Mouse (Mus musculus): ENCODE data around the gene Prdm2. TPM values are rescaled to one million over a fixed set of nuclear protein-coding genes. Genes with fewer than 3 reads are reported as not detected.

The Prdm2 gene
- 9.2 TPM for polyA plus RNA-seq (2012; fragmentation: generic; extraction: Trizol)
- long read RNA-seq, experiment 1, partial matches to known transcripts: 1 of 3 reads
- long read RNA-seq, experiment 1, other reads (novel, unspliced or antisense): 2 of 3 reads
- long read RNA-seq, experiment 2, partial matches to known transcripts: 5 of 16 reads
- long read RNA-seq, experiment 2, other reads (novel, unspliced or antisense): 11 of 16 reads

- Histone ChIP-seq H3K79me2 (ENCODE audit: control insufficient read depth, insufficient read depth) (peaks cover 44% of the 10 kb centered on the region), H3K36me3 (ENCODE audit: control insufficient read depth, insufficient read depth) (no peaks in the 10 kb centered on the region), H3K79me3 (ENCODE audit: low read depth) (peaks cover 9% of the 10 kb centered on the region), H3K27me3 (ENCODE audit: control insufficient read depth, insufficient read depth, insufficient read length) (no peaks in the 10 kb centered on the region), H3ac (ENCODE audit: control insufficient read depth, insufficient read length, low read depth) (peak within 1 kb of the TSS; percentile 66), H3K4me3 (ENCODE audit: insufficient read depth, poor library complexity, severe bottlenecking) (peak within 1 kb of the TSS; percentile 54)
- peak; percentile 22 for TF ChIP-seq MAX (IDR thresholded peaks at IDR 0.05)
- TF ChIP-seq MYOG (IDR thresholded peaks at IDR 0.05; ENCODE audit: control insufficient read depth, extremely low read depth, insufficient read length): no peak
- no peak for TF ChIP-seq CEBPB (IDR thresholded peaks at IDR 0.05; ENCODE audit: low read depth)
- TF ChIP-seq FOSL1 (IDR thresholded peaks at IDR 0.05; ENCODE audit: insufficient read depth, low read length, poor library complexity, severe bottlenecking): no peak
Observed at GRCm38 (mm10) chr4:143212341-143213174, at the start of gene Prdm2. Prdm2 (minus strand) TSS chr4:143212995.

- H3K79me3 ChIP-seq (ENCODE audit: low read depth): no peaks in the 10 kb centered on the region
- H3ac ChIP-seq (ENCODE audit: control insufficient read depth, insufficient read length, low read depth): no peak overlapping the region
- H3K79me2 ChIP-seq (ENCODE audit: control insufficient read depth, insufficient read depth): no peaks in the 10 kb centered on the region
- H3K36me3 ChIP-seq (ENCODE audit: control insufficient read depth, insufficient read depth): no peaks in the 10 kb centered on the region
- TF ChIP-seq CEBPB (IDR thresholded peaks at IDR 0.05; ENCODE audit: low read depth) (no peak), MAX (IDR thresholded peaks at IDR 0.05) (no peak), USF1 (IDR thresholded peaks at IDR 0.05; ENCODE audit: low read depth) (no peak), FOSL1 (IDR thresholded peaks at IDR 0.05; ENCODE audit: insufficient read depth, low read length, poor library complexity, severe bottlenecking) (no peak), CTCF (IDR thresholded peaks at IDR 0.05; ENCODE audit: control insufficient read depth, insufficient read depth, insufficient read length) (no peak), MYOD1 (IDR thresholded peaks at IDR 0.05; ENCODE audit: control insufficient read depth, insufficient read length, low read depth) (no peak), MYOG (IDR thresholded peaks at IDR 0.05; ENCODE audit: control insufficient read depth, extremely low read depth, insufficient read length) (no peak)
- no peak overlapping the region for H3K4me3 ChIP-seq (ENCODE audit: insufficient read depth, poor library complexity, severe bottlenecking)
- H3K27me3 ChIP-seq (ENCODE audit: control insufficient read depth, insufficient read depth, insufficient read length): no peaks in the 10 kb centered on the region
Observed at GRCm38 (mm10) chr4:143259718-143260349, 47.0 kb upstream of the Prdm2 start.

- H3K4me3 ChIP-seq (ENCODE audit: insufficient read depth, poor library complexity, severe bottlenecking): no peak overlapping the region
- H3K27me3 ChIP-seq (ENCODE audit: control insufficient read depth, insufficient read depth, insufficient read length): no peaks in the 10 kb centered on the region
- no peaks in the 10 kb centered on the region for H3K79me3 ChIP-seq (ENCODE audit: low read depth)
- no peak overlapping the region for H3ac ChIP-seq (ENCODE audit: control insufficient read depth, insufficient read length, low read depth)
- H3K36me3 ChIP-seq (ENCODE audit: control insufficient read depth, insufficient read depth): no peaks in the 10 kb centered on the region
- TF ChIP-seq CTCF (IDR thresholded peaks at IDR 0.05; ENCODE audit: control insufficient read depth, insufficient read depth, insufficient read length) (peak; percentile 46), MYOG (IDR thresholded peaks at IDR 0.05; ENCODE audit: control insufficient read depth, extremely low read depth, insufficient read length) (no peak)
- H3K79me2 ChIP-seq (ENCODE audit: control insufficient read depth, insufficient read depth): no peaks in the 10 kb centered on the region
Observed at GRCm38 (mm10) chr4:143258517-143258916, 45.7 kb upstream of the Prdm2 start.

- no peaks in the 10 kb centered on the region for H3K79me2 ChIP-seq (ENCODE audit: control insufficient read depth, insufficient read depth)
- no peaks in the 10 kb centered on the region for H3K36me3 ChIP-seq (ENCODE audit: control insufficient read depth, insufficient read depth)
- no peaks in the 10 kb centered on the region for H3K79me3 ChIP-seq (ENCODE audit: low read depth)
- no peak overlapping the region for H3K4me3 ChIP-seq (ENCODE audit: insufficient read depth, poor library complexity, severe bottlenecking)
- TF ChIP-seq CEBPB (IDR thresholded peaks at IDR 0.05; ENCODE audit: low read depth) (no peak), FOSL1 (IDR thresholded peaks at IDR 0.05; ENCODE audit: insufficient read depth, low read length, poor library complexity, severe bottlenecking) (no peak), MYOG (IDR thresholded peaks at IDR 0.05; ENCODE audit: control insufficient read depth, extremely low read depth, insufficient read length) (no peak), MAX (IDR thresholded peaks at IDR 0.05) (no peak), CTCF (IDR thresholded peaks at IDR 0.05; ENCODE audit: control insufficient read depth, insufficient read depth, insufficient read length) (no peak), MYOD1 (IDR thresholded peaks at IDR 0.05; ENCODE audit: control insufficient read depth, insufficient read length, low read depth) (no peak)
- H3ac ChIP-seq (ENCODE audit: control insufficient read depth, insufficient read length, low read depth): no peak overlapping the region
- H3K27me3 ChIP-seq (ENCODE audit: control insufficient read depth, insufficient read depth, insufficient read length): no peaks in the 10 kb centered on the region
Observed at GRCm38 (mm10) chr4:143257971-143258370, 45.2 kb upstream of the Prdm2 start.

GRCm38 (mm10) chr4:143255541-143255940, 42.7 kb upstream of the Prdm2 start:
- H3K79me2 ChIP-seq (ENCODE audit: control insufficient read depth, insufficient read depth): no peaks in the 10 kb centered on the region
- H3K36me3 ChIP-seq (ENCODE audit: control insufficient read depth, insufficient read depth): no peaks in the 10 kb centered on the region
- no peak for TF ChIP-seq CTCF (IDR thresholded peaks at IDR 0.05; ENCODE audit: control insufficient read depth, insufficient read depth, insufficient read length)
- no peak for TF ChIP-seq CEBPB (IDR thresholded peaks at IDR 0.05; ENCODE audit: low read depth)
- TF ChIP-seq MAX (IDR thresholded peaks at IDR 0.05): no peak
- no peak for TF ChIP-seq MYOD1 (IDR thresholded peaks at IDR 0.05; ENCODE audit: control insufficient read depth, insufficient read length, low read depth)
- no peak for TF ChIP-seq MYOG (IDR thresholded peaks at IDR 0.05; ENCODE audit: control insufficient read depth, extremely low read depth, insufficient read length)
- no peak for TF ChIP-seq FOSL1 (IDR thresholded peaks at IDR 0.05; ENCODE audit: insufficient read depth, low read length, poor library complexity, severe bottlenecking)
- TF ChIP-seq USF1 (IDR thresholded peaks at IDR 0.05; ENCODE audit: low read depth): no peak
- H3K4me3 ChIP-seq (ENCODE audit: insufficient read depth, poor library complexity, severe bottlenecking): no peak overlapping the region
- no peaks in the 10 kb centered on the region for H3K27me3 ChIP-seq (ENCODE audit: control insufficient read depth, insufficient read depth, insufficient read length)
- H3ac ChIP-seq (ENCODE audit: control insufficient read depth, insufficient read length, low read depth): no peak overlapping the region
- no peaks in the 10 kb centered on the region for H3K79me3 ChIP-seq (ENCODE audit: low read depth)

Measured in C2C12 (cell line).